Mouse (Mus musculus): ENCODE measurements around the gene Galnt11.

- TF ChIP-seq CTCF (IDR thresholded peaks at IDR 0.05; ENCODE audit: low read depth, low read length): no peak
- TF ChIP-seq TAL1 (conservative IDR thresholded peaks at IDR 0.05; ENCODE audit: low read depth, low read length): no peak
- no peak for TF ChIP-seq GATA1 (IDR thresholded peaks at IDR 0.05; ENCODE audit: borderline replicate concordance, low read length)
Measured at GRCm38 (mm10) chr5:25313881-25314280, 92.2 kb downstream of the Galnt11 start.
